Mouse (Mus musculus): Measurements from ENCODE around the gene Arhgap28.

DNA sequence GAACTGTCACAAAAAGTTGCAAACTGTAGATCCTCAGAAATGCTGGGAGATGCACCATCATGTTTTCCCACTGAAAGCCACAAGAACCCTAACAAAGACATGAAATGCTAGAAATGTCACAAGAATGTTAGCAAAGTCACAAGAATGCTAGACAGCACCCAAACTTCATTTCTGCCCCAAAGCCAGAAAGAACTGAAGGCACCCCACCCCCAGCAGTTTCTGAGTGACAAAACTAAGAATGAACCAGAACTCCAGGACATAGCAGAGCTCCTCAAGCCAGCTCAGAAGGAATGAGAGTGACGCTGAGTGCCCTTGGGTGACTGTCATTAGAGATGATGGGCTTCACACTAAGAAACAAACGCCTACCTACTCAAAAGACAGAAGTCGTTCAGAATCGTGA lies 68.4 kb downstream of the Arhgap28 start:
- TF ChIP-seq CTCF (IDR thresholded peaks at IDR 0.05; ENCODE audit: extremely low read depth, insufficient read depth, low read length), result no peak
- TF ChIP-seq POLR2A (IDR thresholded peaks at IDR 0.05; ENCODE audit: extremely low read depth, insufficient read depth, low read length), result no peak

Measured in cortical plate, adult 2 months (tissue).